Mouse (Mus musculus): ENCODE measurements around the gene Pde8b. TPM values are rescaled to one million over a fixed set of nuclear protein-coding genes. Genes with fewer than 3 reads are reported as not detected.
A peak's percentile ranks its signal among the peaks of the same experiment; 100 is the strongest.

Gene Pde8b
- polyA plus RNA-seq, 1 experiment from 2014 or later = 2.4 TPM

DNA sequence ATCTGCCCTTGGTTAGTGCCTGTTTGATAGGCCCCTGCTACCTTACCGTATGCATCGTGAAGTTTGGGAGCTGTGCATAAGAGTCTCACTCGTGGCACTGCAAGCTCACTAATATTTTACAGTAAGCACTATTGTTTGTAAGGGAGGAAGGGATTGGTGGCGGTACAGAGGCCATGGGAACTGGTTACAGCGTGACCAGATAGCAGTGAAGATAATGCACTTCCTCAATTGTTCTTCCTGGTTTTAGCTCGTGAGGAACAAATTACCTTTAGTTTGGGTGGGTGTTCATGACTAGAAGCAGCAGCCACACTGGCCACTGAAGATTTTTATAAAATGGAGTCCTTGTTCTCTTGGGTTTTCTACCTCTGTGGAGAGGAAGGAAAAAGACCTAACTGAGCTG lies 230.8 kb downstream of the Pde8b start:
- H3K36me3 ChIP-seq (ENCODE audit: inconsistent target) = peaks cover 72% of the 10 kb centered on the region
- WGBS (ENCODE audit: missing documents) = 39% methylated on average over 6 of the region's 6 CpGs
- no peak overlapping the region for H3K27ac ChIP-seq
- H3K79me2 ChIP-seq (ENCODE audit: inconsistent target) = no peaks in the 10 kb centered on the region
- no peak overlapping the region for H3K4me3 ChIP-seq (ENCODE audit: inconsistent target)

DNA sequence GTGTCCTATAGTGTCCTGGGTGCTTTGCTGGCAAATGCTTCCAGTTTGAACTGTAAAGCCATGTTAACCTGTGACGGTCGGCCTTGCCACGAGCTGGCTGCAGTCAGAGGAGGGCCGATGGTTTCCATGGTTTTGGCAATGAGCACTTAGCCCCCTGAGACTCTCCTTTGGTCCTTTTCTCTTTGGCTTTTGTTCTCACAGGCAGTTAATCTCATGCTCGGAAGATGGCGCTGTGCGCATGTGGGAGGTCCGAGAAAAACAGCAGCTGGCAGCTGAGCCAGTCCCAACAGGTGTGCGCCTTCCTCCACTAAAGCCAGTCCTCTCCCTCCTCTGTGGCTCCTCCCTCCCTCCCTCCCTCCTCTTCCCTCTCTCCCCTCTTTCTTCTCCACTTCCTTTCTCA lies 232.2 kb downstream of the Pde8b start:
- Histone ChIP-seq H3K36me3 (ENCODE audit: inconsistent target) (peaks cover 61% of the 10 kb centered on the region), H3K4me3 (ENCODE audit: inconsistent target) (no peak overlapping the region), H3K27ac (no peak overlapping the region), H3K79me2 (ENCODE audit: inconsistent target) (no peaks in the 10 kb centered on the region)
- 49% methylated on average over 8 of the region's 9 CpGs for WGBS (ENCODE audit: missing documents)

- Histone ChIP-seq H3K4me3 (ENCODE audit: inconsistent target) (no peak overlapping the region), H3K27ac (no peak overlapping the region), H3K36me3 (ENCODE audit: inconsistent target) (peaks cover 54% of the 10 kb centered on the region), H3K79me2 (ENCODE audit: inconsistent target) (no peaks in the 10 kb centered on the region)
- WGBS (ENCODE audit: missing documents) = 100% methylated on average over 6 of the region's 6 CpGs
Measured at GRCm38 (mm10) chr13:95017278-95017677, 232.9 kb downstream of the Pde8b start.

DNA sequence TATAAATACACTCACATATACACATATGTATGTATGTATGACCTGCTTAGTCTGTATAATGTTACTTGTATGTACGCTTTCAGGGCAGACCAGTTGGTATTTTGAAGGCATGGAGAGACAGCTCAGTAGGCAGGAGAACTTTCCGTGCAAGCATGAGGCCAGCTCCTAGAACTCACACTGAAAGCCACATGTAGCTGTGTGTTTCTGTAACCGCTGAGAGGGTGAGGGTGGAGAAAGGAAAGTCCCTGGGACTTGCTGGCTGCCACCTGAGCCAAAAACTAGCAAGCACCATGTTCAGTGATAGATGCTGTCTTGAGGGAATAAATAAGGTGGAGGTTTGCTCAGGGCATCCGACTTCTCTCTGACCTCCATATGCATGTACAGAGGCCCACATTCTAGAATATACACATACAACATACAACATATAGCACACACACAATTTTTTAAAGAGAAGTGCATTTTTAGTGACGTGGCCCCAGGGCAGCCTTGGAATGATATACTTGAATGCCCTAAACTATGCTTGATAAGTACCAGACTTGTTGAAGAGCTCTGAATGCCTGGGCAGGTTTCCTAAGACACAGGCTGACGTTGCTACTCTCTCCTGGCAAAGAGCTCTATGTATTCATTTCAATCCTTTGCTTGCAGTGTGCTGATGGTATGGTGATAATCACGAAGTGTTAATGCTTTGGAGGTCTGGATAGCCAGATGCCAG lies 238.4 kb downstream of the Pde8b start:
- peaks cover 44% of the 10 kb centered on the region for H3K36me3 ChIP-seq (ENCODE audit: inconsistent target)
- WGBS (ENCODE audit: missing documents) = 95% methylated on average over 7 of the region's 7 CpGs
- H3K27ac ChIP-seq = no peak overlapping the region
- no peak overlapping the region for H3K4me3 ChIP-seq (ENCODE audit: inconsistent target)
- H3K79me2 ChIP-seq (ENCODE audit: inconsistent target) = no peaks in the 10 kb centered on the region

GRCm38 (mm10) chr13:95009261-95009660 lies 240.9 kb downstream of the Pde8b start:
- H3K27ac ChIP-seq = no peak overlapping the region
- H3K4me3 ChIP-seq (ENCODE audit: inconsistent target) = no peak overlapping the region
- peaks cover 34% of the 10 kb centered on the region for H3K36me3 ChIP-seq (ENCODE audit: inconsistent target)
- no peaks in the 10 kb centered on the region for H3K79me2 ChIP-seq (ENCODE audit: inconsistent target)
- WGBS (ENCODE audit: missing documents) = 84% methylated on average over 5 of the region's 7 CpGs

GRCm38 (mm10) chr13:95007281-95007680 lies 242.9 kb downstream of the Pde8b start:
- no peak overlapping the region for H3K4me3 ChIP-seq (ENCODE audit: inconsistent target)
- H3K79me2 ChIP-seq (ENCODE audit: inconsistent target) = no peaks in the 10 kb centered on the region
- 65% methylated on average over 8 of the region's 8 CpGs for WGBS (ENCODE audit: missing documents)
- no peak overlapping the region for H3K27ac ChIP-seq
- peaks cover 34% of the 10 kb centered on the region for H3K36me3 ChIP-seq (ENCODE audit: inconsistent target)

DNA sequence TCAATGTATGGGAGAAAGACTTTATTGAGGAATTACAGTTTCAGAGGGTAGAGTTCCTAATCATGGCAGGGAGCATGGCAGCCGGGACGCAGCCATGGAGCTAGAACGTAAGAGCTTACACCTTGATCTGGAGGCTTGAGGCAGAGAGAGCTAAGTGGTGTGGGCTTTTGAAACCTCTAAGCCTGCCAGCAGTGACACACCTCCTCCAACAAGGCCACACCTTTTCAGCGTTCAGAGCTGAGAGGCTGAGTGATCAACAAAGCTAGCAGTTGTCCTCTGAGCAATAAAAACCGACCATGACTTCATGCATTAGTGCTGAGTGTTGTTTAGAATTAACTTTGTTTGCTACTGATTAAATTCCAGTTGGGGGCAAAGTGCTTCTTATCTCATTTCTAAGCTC lies 259.6 kb downstream of the Pde8b start:
- Histone ChIP-seq H3K4me3 (ENCODE audit: inconsistent target) (no peak overlapping the region), H3K36me3 (ENCODE audit: inconsistent target) (peaks cover 25% of the 10 kb centered on the region), H3K27ac (no peak overlapping the region), H3K79me2 (ENCODE audit: inconsistent target) (0 out of 2 replicates have a peak, but pooled peaks cover 4% of the 10 kb centered on the region)
- WGBS (ENCODE audit: missing documents) = 91% methylated on average over 5 of the region's 5 CpGs

GRCm38 (mm10) chr13:94979081-94979480 lies 271.1 kb downstream of the Pde8b start:
- H3K27ac ChIP-seq = no peak overlapping the region
- WGBS (ENCODE audit: missing documents) = 77% methylated on average over 7 of the region's 7 CpGs

DNA sequence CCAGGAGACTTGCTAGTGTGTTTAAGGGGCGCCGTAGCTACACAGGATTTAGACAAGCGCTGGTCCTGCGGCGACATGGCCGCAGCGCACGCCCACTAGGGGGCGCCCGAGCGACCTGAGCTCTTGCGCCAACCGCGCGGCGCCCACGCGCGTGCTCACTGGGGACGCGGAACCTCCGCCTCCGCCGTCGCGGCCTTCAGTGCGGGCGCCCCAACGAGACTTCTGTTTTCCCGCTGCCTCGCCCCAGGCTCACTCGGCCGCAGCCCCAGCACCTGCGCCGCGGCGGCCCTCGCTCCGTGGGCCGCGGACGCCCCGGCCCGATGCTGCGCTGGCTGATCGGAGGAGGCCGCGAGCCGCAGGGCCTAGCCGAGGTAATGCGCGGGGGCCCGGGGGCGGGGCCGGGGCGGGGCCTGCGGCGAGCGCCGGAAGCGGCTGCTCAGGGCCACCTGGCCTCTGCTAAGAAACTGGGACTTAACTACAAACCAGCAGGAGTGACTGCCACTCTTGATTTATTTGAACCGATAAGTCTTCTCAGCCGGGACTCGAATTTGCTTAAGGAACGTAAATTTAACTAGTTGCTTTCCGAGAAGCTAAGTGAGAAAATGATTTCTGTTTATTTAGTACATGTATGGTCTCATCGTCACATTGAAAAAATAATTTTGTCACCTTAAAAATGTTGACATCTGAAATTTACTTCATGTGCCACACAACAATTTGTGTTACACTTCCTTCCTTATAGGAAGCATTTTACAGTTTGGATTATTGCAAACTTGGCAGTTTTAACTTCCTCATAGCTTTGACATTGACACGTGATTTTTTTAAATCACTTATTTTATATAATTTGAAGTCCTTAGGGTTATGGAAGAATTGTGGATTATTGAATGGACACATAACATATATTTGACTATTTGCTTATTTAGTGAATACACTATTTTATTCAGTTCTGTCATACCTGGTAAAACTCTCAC lies 273.6 kb downstream of the Pde8b start, which contains the start of gene Wdr41:
Wdr41 (plus strand) TSS at position 126 of the 968 bp plus-strand sequence.
- Histone ChIP-seq H3K27ac (peak within 1 kb of the TSS; percentile 78), H3K79me2 (ENCODE audit: inconsistent target) (peaks cover 24% of the 10 kb centered on the region), H3K4me3 (ENCODE audit: inconsistent target) (peak within 1 kb of the TSS; percentile 40), H3K36me3 (ENCODE audit: inconsistent target) (peaks cover 27% of the 10 kb centered on the region)
- WGBS (ENCODE audit: missing documents) = under 1% methylated on average over 51 of the region's 68 CpGs

More at GRCm38 (mm10) chr13:94979081-94979480, 271.1 kb downstream of the Pde8b start:
- H3K79me2 ChIP-seq (ENCODE audit: inconsistent target) = peaks cover 24% of the 10 kb centered on the region
- no peak overlapping the region for H3K4me3 ChIP-seq (ENCODE audit: inconsistent target)
- H3K36me3 ChIP-seq (ENCODE audit: inconsistent target) = peaks cover 46% of the 10 kb centered on the region

- Histone ChIP-seq H3K79me2 (ENCODE audit: inconsistent target) (peaks cover 24% of the 10 kb centered on the region), H3K36me3 (ENCODE audit: inconsistent target) (peaks cover 21% of the 10 kb centered on the region), H3K27ac (peak overlapping the region; percentile 34), H3K4me3 (ENCODE audit: inconsistent target) (no peak overlapping the region)
- 31% methylated on average over 9 of the region's 9 CpGs for WGBS (ENCODE audit: missing documents)
Measured at GRCm38 (mm10) chr13:94975828-94976218, 274.3 kb downstream of the Pde8b start.

Other genes starting within 250 kb of the Pde8b start
- gene Zbed3, start 73.3 kb upstream of the Pde8b start, polyA plus RNA-seq (2018) = 8.7 to 20.5 TPM (median 17.2 TPM) in 3 replicates
- 33.4 to 48.9 TPM (median 37.8 TPM) in 3 replicates for gene Aggf1, start 125.0 kb upstream of the Pde8b start, polyA plus RNA-seq (2018)
- not detected in 3 replicates for gene Crhbp, start 194.6 kb upstream of the Pde8b start, polyA plus RNA-seq (2018)
- not detected in 3 replicates for gene S100z, start 228.4 kb upstream of the Pde8b start, polyA plus RNA-seq (2018)